Mouse (Mus musculus) sigmoid colon, adult 10 weeks (tissue): ENCODE results near the gene Etv1. TPM values are rescaled to one million over a fixed set of nuclear protein-coding genes. Genes with fewer than 3 reads are reported as not detected.

Experiments
- polyA plus RNA-seq: library from polyadenylated mRNA; stranded (reverse); fragments of 350-450 nt; fragmentation: Illumina TruSeq; extraction: RNeasy Lipid Tissue Mini Kit (QIAGEN cat#74804); gene quantifications from one replicate; pipeline ENCODE4 v1.2.3, GENCODE M21; 2014; ENCODE audit warnings: low read depth, low replicate concordance

The Etv1 gene
- polyA plus RNA-seq = 25.6 TPM

GRCm38 (mm10) chr12:38779186-38779777 lies at the start of gene Etv1:
TSS of gene Etv1 (plus strand) at chr12:38779380.

